Mouse (Mus musculus) myocyte (in vitro differentiated cells): ENCODE measurements around the gene Ttll11. TPM values are rescaled to one million over a fixed set of nuclear protein-coding genes. Genes with fewer than 3 reads are reported as not detected.

Source experiments
- H3K27me3 ChIP-seq: one replicate; pipeline ENCODE4 v1.6.1; 2011; ENCODE audit not compliant: control insufficient read depth, insufficient read depth, insufficient read length
- H3K36me3 ChIP-seq: one replicate; pipeline ENCODE4 v1.6.1; 2011; ENCODE audit not compliant: control insufficient read depth, insufficient read depth
- H3K4me2 ChIP-seq: one replicate; pipeline ENCODE4 v1.6.1; 2011; ENCODE audit warnings: low read depth, control low read depth
- H3K4me3 ChIP-seq: one replicate; pipeline ENCODE4 v1.5.1; 2011; ENCODE audit warnings: mild to moderate bottlenecking, control low read depth, moderate library complexity
- H3K79me2 ChIP-seq: one replicate; pipeline ENCODE4 v1.6.1; 2011; ENCODE audit not compliant: control insufficient read depth, insufficient read depth
- H3ac ChIP-seq: one replicate; pipeline ENCODE4 v1.6.1; 2011; ENCODE audit not compliant: control insufficient read depth, insufficient read length
- CEBPB ChIP-seq: IDR thresholded peaks from 2 replicates; pipeline ENCODE4 v1.6.1; 2011; ENCODE audit warnings: mild to moderate bottlenecking, moderate library complexity; ENCODE audit not compliant: poor library complexity, insufficient read depth, severe bottlenecking
- E2F4 ChIP-seq: IDR thresholded peaks from one replicate; pipeline ENCODE4 v1.6.1; 2011; ENCODE audit warnings: mild to moderate bottlenecking, control low read depth, moderate library complexity; ENCODE audit not compliant: insufficient read depth
- MAX ChIP-seq: IDR thresholded peaks from one replicate; pipeline ENCODE4 v1.6.1; 2011; ENCODE audit warnings: low read depth, mild to moderate bottlenecking, control low read depth
- MYOD1 ChIP-seq, 3 experiments: IDR thresholded peaks; one replicate each; pipeline ENCODE4 v1.6.1; 2011; ENCODE audit warnings: control low read depth in 2 of 3, low read depth in 2 of 3, mild to moderate bottlenecking in 2 of 3, moderate library complexity in 1 of 3; ENCODE audit not compliant: insufficient read length in 2 of 3, control insufficient read depth in 1 of 3
- MYOG ChIP-seq, 3 experiments: IDR thresholded peaks; one replicate each; pipeline ENCODE4 v1.6.1; 2011; ENCODE audit warnings: control low read depth in 2 of 3, low read depth in 2 of 3, mild to moderate bottlenecking in 2 of 3; ENCODE audit not compliant: insufficient read length in 2 of 3, control insufficient read depth in 1 of 3, insufficient read depth in 1 of 3
- POLR2A ChIP-seq: IDR thresholded peaks from one replicate; pipeline ENCODE4 v1.6.1; 2011; ENCODE audit warnings: low read depth, mild to moderate bottlenecking, control low read depth, moderate library complexity; ENCODE audit not compliant: insufficient read length
- POLR2AphosphoS2 ChIP-seq: IDR thresholded peaks from one replicate; pipeline ENCODE4 v1.6.1; 2011; ENCODE audit warnings: low read depth, control low read depth; ENCODE audit not compliant: insufficient read length
- REST ChIP-seq: IDR thresholded peaks from one replicate; pipeline ENCODE4 v1.6.1; 2011; ENCODE audit warnings: mild to moderate bottlenecking, control low read depth, moderate library complexity; ENCODE audit not compliant: insufficient read depth, insufficient read length
- SRF ChIP-seq: IDR thresholded peaks from one replicate; pipeline ENCODE4 v1.6.1; 2011; ENCODE audit warnings: low read depth; ENCODE audit not compliant: control insufficient read depth, insufficient read length
- TCF12 ChIP-seq: IDR thresholded peaks from one replicate; pipeline ENCODE4 v1.6.1; 2011; ENCODE audit warnings: mild to moderate bottlenecking, control low read depth; ENCODE audit not compliant: poor library complexity, insufficient read depth, severe bottlenecking
- TCF3 ChIP-seq: IDR thresholded peaks from one replicate; pipeline ENCODE4 v1.6.1; 2011; ENCODE audit warnings: low read depth, control low read depth; ENCODE audit not compliant: insufficient read length
- USF1 ChIP-seq: IDR thresholded peaks from one replicate; pipeline ENCODE4 v1.6.1; 2011; ENCODE audit warnings: low read depth, mild to moderate bottlenecking, control low read depth, moderate library complexity
- polyA plus RNA-seq: library from polyadenylated mRNA; unstranded; fragments of >200 nt; fragmentation: generic; extraction: Trizol; gene quantifications from one replicate; pipeline ENCODE4 v1.2.1, GENCODE M21; 2012; ENCODE audit warnings: missing spikeins

The Ttll11 gene
- polyA plus RNA-seq, 1 experiment: 9.8 TPM

- no peaks in the 10 kb centered on the region for H3K36me3 ChIP-seq
- TF ChIP-seq MYOG (IDR thresholded peaks at IDR 0.05; ENCODE audit: control insufficient read depth in 1 of 3, insufficient read depth in 1 of 3, insufficient read length in 2 of 3, low read depth in 2 of 3) (no peak), TCF3 (no peak), MYOD1 (IDR thresholded peaks at IDR 0.05; ENCODE audit: control insufficient read depth in 1 of 3, insufficient read length in 2 of 3, low read depth in 2 of 3) (no peak), REST (no peak), POLR2A (no peak), CEBPB (no peak), MAX (no peak), SRF (no peak)
- H3ac ChIP-seq: no peak overlapping the region
- H3K4me2 ChIP-seq: no peak overlapping the region
- H3K79me2 ChIP-seq: no peaks in the 10 kb centered on the region
- no peaks in the 10 kb centered on the region for H3K27me3 ChIP-seq
- no peak overlapping the region for H3K4me3 ChIP-seq
Measured at GRCm38 (mm10) chr2:35809141-35809540, 170.6 kb downstream of the Ttll11 start.

GRCm38 (mm10) chr2:35805881-35806280 is 173.8 kb downstream of the Ttll11 start:
- Histone ChIP-seq H3K4me2 (no peak overlapping the region), H3ac (no peak overlapping the region), H3K79me2 (no peaks in the 10 kb centered on the region), H3K36me3 (no peaks in the 10 kb centered on the region), H3K4me3 (no peak overlapping the region), H3K27me3 (no peaks in the 10 kb centered on the region)
- TF ChIP-seq TCF12 (no peak), MAX (no peak), REST (no peak), USF1 (no peak), E2F4 (no peak), SRF (no peak), POLR2AphosphoS2 (no peak), POLR2A (no peak), MYOD1 (IDR thresholded peaks at IDR 0.05; ENCODE audit: control insufficient read depth in 1 of 3, insufficient read length in 2 of 3, low read depth in 2 of 3) (no peak), MYOG (IDR thresholded peaks at IDR 0.05; ENCODE audit: control insufficient read depth in 1 of 3, insufficient read depth in 1 of 3, insufficient read length in 2 of 3, low read depth in 2 of 3) (no peak), TCF3 (no peak), CEBPB (no peak)

GRCm38 (mm10) chr2:35803095-35803494 is 176.6 kb downstream of the Ttll11 start:
- no peaks in the 10 kb centered on the region for H3K27me3 ChIP-seq
- no peak overlapping the region for H3K4me2 ChIP-seq
- H3ac ChIP-seq: no peak overlapping the region
- no peaks in the 10 kb centered on the region for H3K36me3 ChIP-seq
- no peaks in the 10 kb centered on the region for H3K79me2 ChIP-seq
- H3K4me3 ChIP-seq: no peak overlapping the region
- TF ChIP-seq MYOG (IDR thresholded peaks at IDR 0.05; ENCODE audit: control insufficient read depth in 1 of 3, insufficient read depth in 1 of 3, insufficient read length in 2 of 3, low read depth in 2 of 3) (no peak), E2F4 (no peak), USF1 (no peak), POLR2A (no peak), CEBPB (no peak), MYOD1 (IDR thresholded peaks at IDR 0.05; ENCODE audit: control insufficient read depth in 1 of 3, insufficient read length in 2 of 3, low read depth in 2 of 3) (no peak), TCF12 (no peak), MAX (no peak), TCF3 (no peak)

- TF ChIP-seq MYOD1 (IDR thresholded peaks at IDR 0.05; ENCODE audit: control insufficient read depth in 1 of 3, insufficient read length in 2 of 3, low read depth in 2 of 3) (no peak), CEBPB (peak; percentile 85)
- H3K79me2 ChIP-seq: no peaks in the 10 kb centered on the region
Measured at GRCm38 (mm10) chr2:35801759-35802158, 178.0 kb downstream of the Ttll11 start.

GRCm38 (mm10) chr2:35799073-35799472 is 180.6 kb downstream of the Ttll11 start:
- H3K27me3 ChIP-seq: no peaks in the 10 kb centered on the region
- H3K4me2 ChIP-seq: no peak overlapping the region
- H3K79me2 ChIP-seq: no peaks in the 10 kb centered on the region
- TF ChIP-seq E2F4 (no peak), CEBPB (no peak), POLR2A (no peak), MYOG (IDR thresholded peaks at IDR 0.05; ENCODE audit: control insufficient read depth in 1 of 3, insufficient read depth in 1 of 3, insufficient read length in 2 of 3, low read depth in 2 of 3) (no peak), MAX (no peak), USF1 (no peak), TCF12 (no peak), MYOD1 (IDR thresholded peaks at IDR 0.05; ENCODE audit: control insufficient read depth in 1 of 3, insufficient read length in 2 of 3, low read depth in 2 of 3) (no peak), REST (no peak), TCF3 (no peak), SRF (no peak), POLR2AphosphoS2 (no peak)
- H3K36me3 ChIP-seq: no peaks in the 10 kb centered on the region
- no peak overlapping the region for H3K4me3 ChIP-seq
- H3ac ChIP-seq: no peak overlapping the region

More at GRCm38 (mm10) chr2:35801759-35802158, 178.0 kb downstream of the Ttll11 start:
- no peak overlapping the region for H3K4me3 ChIP-seq
- H3K36me3 ChIP-seq: no peaks in the 10 kb centered on the region
- H3K4me2 ChIP-seq: no peak overlapping the region
- H3K27me3 ChIP-seq: no peaks in the 10 kb centered on the region
- no peak overlapping the region for H3ac ChIP-seq
